Mouse (Mus musculus) WW6 (cell line): Measurements from ENCODE around the gene Adam23.
"Not testable (repeated sequence)": the region's sequence is repeated elsewhere in the genome, so short reads cannot be mapped to it uniquely, and the experiment has no call there.

Experiments
- DNase-seq: peaks from one replicate; pipeline ENCODE4 v3.0.0-alpha.2; 2013; ENCODE audit warnings: low read depth, low spot score

Adam23 gene

GRCm38 (mm10) chr1:63576803-63577202 is 131.1 kb downstream of the Adam23 start:
- DNase-seq: no peak

GRCm38 (mm10) chr1:63579153-63579552 is 133.5 kb downstream of the Adam23 start:
- DNase-seq: no peak

- DNase-seq: no peak
Observed at GRCm38 (mm10) chr1:63586869-63587268, 141.2 kb downstream of the Adam23 start.

- no peak for DNase-seq
Observed at GRCm38 (mm10) chr1:63603870-63604500, 158.3 kb downstream of the Adam23 start.

- DNase-seq: no peak
Observed at GRCm38 (mm10) chr1:63609613-63610012, 163.9 kb downstream of the Adam23 start.

GRCm38 (mm10) chr1:63614594-63614993 is 168.9 kb downstream of the Adam23 start:
- peak; percentile 31 for DNase-seq

GRCm38 (mm10) chr1:63615668-63616067 is 170.0 kb downstream of the Adam23 start, which contains the start of gene Gm39653:
Gene Gm39653 (plus strand): TSS chr1:63615968.
- DNase-seq: no peak

- no peak for DNase-seq
Observed at GRCm38 (mm10) chr1:63628211-63628610, 182.5 kb downstream of the Adam23 start.

- not testable (repeated sequence) for DNase-seq
Observed at GRCm38 (mm10) chr1:63630390-63630789, 184.7 kb downstream of the Adam23 start.

GRCm38 (mm10) chr1:63639921-63640320 is 194.2 kb downstream of the Adam23 start:
- DNase-seq: no peak
